Mouse (Mus musculus): ENCODE measurements at regions not wholly inside any gene's neighbourhood (a gene's known extent, or its start where the extent isn't known, plus 50 kb on each side); places are given as distances from the start of the nearest gene placed in this dataset.

- Histone ChIP-seq H3K36me3 (ENCODE audit: control insufficient read depth, insufficient read depth, low read length) (no peaks in the 10 kb centered on the region), H3K27ac (ENCODE audit: insufficient read depth, low read depth, low read length) (no peak overlapping the region), H3K4me1 (ENCODE audit: control insufficient read depth, insufficient read depth, insufficient read length, low read length) (no peaks in the 10 kb centered on the region), H3K27me3 (ENCODE audit: control insufficient read depth, insufficient read depth, low read length) (no peaks in the 10 kb centered on the region), H3K4me3 (ENCODE audit: low read depth, low read length) (no peak overlapping the region)
- 89% methylated on average over 4 of the region's 4 CpGs for WGBS
- no peak for TF ChIP-seq POLR2A (IDR thresholded peaks at IDR 0.05; ENCODE audit: low read depth, low read length)
- no peak for TF ChIP-seq CTCF (IDR thresholded peaks at IDR 0.05; ENCODE audit: extremely low read depth, insufficient read length, insufficient replicate concordance, low read depth, low read length)
These were observed 583.6 kb upstream of the Nectin3 start for GRCm38 (mm10) chr16:47081896-47082295.

GRCm38 (mm10) chr16:47080330-47080729, 582.0 kb upstream of the Nectin3 start:
- H3K4me3 ChIP-seq (ENCODE audit: low read depth, low read length): no peak overlapping the region
- H3K36me3 ChIP-seq (ENCODE audit: control insufficient read depth, insufficient read depth, low read length): no peaks in the 10 kb centered on the region
- no peak overlapping the region for H3K27ac ChIP-seq (ENCODE audit: insufficient read depth, low read depth, low read length)
- 26% methylated on average over 2 of the region's 2 CpGs for WGBS
- TF ChIP-seq CTCF (IDR thresholded peaks at IDR 0.05; ENCODE audit: extremely low read depth, insufficient read length, insufficient replicate concordance, low read depth, low read length) (no peak), POLR2A (IDR thresholded peaks at IDR 0.05; ENCODE audit: low read depth, low read length) (no peak)
- no peaks in the 10 kb centered on the region for H3K4me1 ChIP-seq (ENCODE audit: control insufficient read depth, insufficient read depth, insufficient read length, low read length)
- H3K27me3 ChIP-seq (ENCODE audit: control insufficient read depth, insufficient read depth, low read length): no peaks in the 10 kb centered on the region

GRCm38 (mm10) chr16:47059293-47059963, 561.1 kb upstream of the Nectin3 start:
- H3K27ac ChIP-seq (ENCODE audit: insufficient read depth, low read depth, low read length): no peak overlapping the region
- H3K4me1 ChIP-seq (ENCODE audit: control insufficient read depth, insufficient read depth, insufficient read length, low read length): no peaks in the 10 kb centered on the region
- TF ChIP-seq POLR2A (IDR thresholded peaks at IDR 0.05; ENCODE audit: low read depth, low read length) (no peak), CTCF (IDR thresholded peaks at IDR 0.05; ENCODE audit: extremely low read depth, insufficient read length, insufficient replicate concordance, low read depth, low read length) (no peak)
- WGBS: 81% methylated on average over 8 of the region's 8 CpGs
- no peaks in the 10 kb centered on the region for H3K36me3 ChIP-seq (ENCODE audit: control insufficient read depth, insufficient read depth, low read length)
- H3K27me3 ChIP-seq (ENCODE audit: control insufficient read depth, insufficient read depth, low read length): no peaks in the 10 kb centered on the region
- H3K4me3 ChIP-seq (ENCODE audit: low read depth, low read length): no peak overlapping the region

GRCm38 (mm10) chr16:47058811-47059210, 560.5 kb upstream of the Nectin3 start:
- WGBS: 77% methylated on average over 5 of the region's 5 CpGs
- no peaks in the 10 kb centered on the region for H3K4me1 ChIP-seq (ENCODE audit: control insufficient read depth, insufficient read depth, insufficient read length, low read length)
- TF ChIP-seq CTCF (IDR thresholded peaks at IDR 0.05; ENCODE audit: extremely low read depth, insufficient read length, insufficient replicate concordance, low read depth, low read length): no peak
- no peak for TF ChIP-seq POLR2A (IDR thresholded peaks at IDR 0.05; ENCODE audit: low read depth, low read length)
- H3K4me3 ChIP-seq (ENCODE audit: low read depth, low read length): no peak overlapping the region
- no peaks in the 10 kb centered on the region for H3K36me3 ChIP-seq (ENCODE audit: control insufficient read depth, insufficient read depth, low read length)
- H3K27me3 ChIP-seq (ENCODE audit: control insufficient read depth, insufficient read depth, low read length): no peaks in the 10 kb centered on the region
- no peak overlapping the region for H3K27ac ChIP-seq (ENCODE audit: insufficient read depth, low read depth, low read length)

GRCm38 (mm10) chr16:47025971-47026370, 527.6 kb upstream of the Nectin3 start:
- Histone ChIP-seq H3K27ac (ENCODE audit: insufficient read depth, low read depth, low read length) (no peak overlapping the region), H3K4me1 (ENCODE audit: control insufficient read depth, insufficient read depth, insufficient read length, low read length) (no peaks in the 10 kb centered on the region), H3K36me3 (ENCODE audit: control insufficient read depth, insufficient read depth, low read length) (no peaks in the 10 kb centered on the region), H3K4me3 (ENCODE audit: low read depth, low read length) (no peak overlapping the region), H3K27me3 (ENCODE audit: control insufficient read depth, insufficient read depth, low read length) (no peaks in the 10 kb centered on the region)
- TF ChIP-seq CTCF (IDR thresholded peaks at IDR 0.05; ENCODE audit: extremely low read depth, insufficient read length, insufficient replicate concordance, low read depth, low read length) (no peak), POLR2A (IDR thresholded peaks at IDR 0.05; ENCODE audit: low read depth, low read length) (no peak)

GRCm38 (mm10) chr16:47017486-47017885, 519.2 kb upstream of the Nectin3 start:
- no peaks in the 10 kb centered on the region for H3K36me3 ChIP-seq (ENCODE audit: control insufficient read depth, insufficient read depth, low read length)
- H3K27me3 ChIP-seq (ENCODE audit: control insufficient read depth, insufficient read depth, low read length): no peaks in the 10 kb centered on the region
- TF ChIP-seq CTCF (IDR thresholded peaks at IDR 0.05; ENCODE audit: extremely low read depth, insufficient read length, insufficient replicate concordance, low read depth, low read length) (no peak), POLR2A (IDR thresholded peaks at IDR 0.05; ENCODE audit: low read depth, low read length) (no peak)
- H3K4me1 ChIP-seq (ENCODE audit: control insufficient read depth, insufficient read depth, insufficient read length, low read length): no peaks in the 10 kb centered on the region
- 85% methylated on average over 3 of the region's 3 CpGs for WGBS
- no peak overlapping the region for H3K27ac ChIP-seq (ENCODE audit: insufficient read depth, low read depth, low read length)
- H3K4me3 ChIP-seq (ENCODE audit: low read depth, low read length): no peak overlapping the region

GRCm38 (mm10) chr16:46982910-46983600, 484.7 kb upstream of the Nectin3 start:
- H3K4me1 ChIP-seq (ENCODE audit: control insufficient read depth, insufficient read depth, insufficient read length, low read length): no peaks in the 10 kb centered on the region
- no peak overlapping the region for H3K4me3 ChIP-seq (ENCODE audit: low read depth, low read length)
- no peaks in the 10 kb centered on the region for H3K36me3 ChIP-seq (ENCODE audit: control insufficient read depth, insufficient read depth, low read length)
- WGBS: 60% methylated on average over 6 of the region's 6 CpGs
- no peaks in the 10 kb centered on the region for H3K27me3 ChIP-seq (ENCODE audit: control insufficient read depth, insufficient read depth, low read length)
- no peak for TF ChIP-seq CTCF (IDR thresholded peaks at IDR 0.05; ENCODE audit: extremely low read depth, insufficient read length, insufficient replicate concordance, low read depth, low read length)
- no peak for TF ChIP-seq POLR2A (IDR thresholded peaks at IDR 0.05; ENCODE audit: low read depth, low read length)
- H3K27ac ChIP-seq (ENCODE audit: insufficient read depth, low read depth, low read length): no peak overlapping the region
